Mouse (Mus musculus) MEL (cell line): Measurements from ENCODE around the gene Selenoo.

ENCODE experiments used
- BHLHE40 ChIP-seq: IDR thresholded peaks from 2 replicates; pipeline ENCODE4 v1.6.1; 2012; ENCODE audit warnings: low read depth, mild to moderate bottlenecking, inconsistent platforms, low read length, improper control_type of control experiment, borderline replicate concordance
- CTCF ChIP-seq, 3 experiments: IDR thresholded peaks in 2 of 3; conservative IDR thresholded peaks in 1 of 3; 2 replicates each; pipeline ENCODE4 v1.5.1; 2011 to 2012; ENCODE audit warnings: low read length in 3 of 3, low read depth in 2 of 3, mild to moderate bottlenecking in 2 of 3, improper control_type of control experiment in 1 of 3, inconsistent platforms in 1 of 3, mixed read lengths in 1 of 3, moderate library complexity in 1 of 3; ENCODE audit not compliant: control insufficient read depth in 1 of 3, insufficient read depth in 1 of 3, poor library complexity in 1 of 3, severe bottlenecking in 1 of 3
- EP300 ChIP-seq, 2 experiments: IDR thresholded peaks; 2 replicates each; pipeline ENCODE4 v1.6.1; 2011; ENCODE audit warnings: improper control_type of control experiment in 2 of 2, low read length in 2 of 2, low read depth in 1 of 2, mild to moderate bottlenecking in 1 of 2
- GATA1 ChIP-seq: IDR thresholded peaks from 2 replicates; pipeline ENCODE4 v1.6.1; 2011; ENCODE audit warnings: low read depth, low read length, improper control_type of control experiment
- HCFC1 ChIP-seq: IDR thresholded peaks from 2 replicates; pipeline ENCODE4 v1.6.1; 2012; ENCODE audit warnings: low read depth, mild to moderate bottlenecking, inconsistent platforms, low read length, improper control_type of control experiment, moderate library complexity
- MYB ChIP-seq: IDR thresholded peaks from 2 replicates; pipeline ENCODE4 v1.6.1; 2011; ENCODE audit warnings: mild to moderate bottlenecking, low read depth, low read length, improper control_type of control experiment
- POLR2A ChIP-seq, 2 experiments: IDR thresholded peaks; 2 replicates each; pipeline ENCODE4 v1.6.1; 2011 to 2012; ENCODE audit warnings: low read length in 2 of 2, mild to moderate bottlenecking in 2 of 2, control low read depth in 1 of 2, improper control_type of control experiment in 1 of 2, low read depth in 1 of 2, moderate library complexity in 1 of 2; ENCODE audit not compliant: control insufficient read depth in 1 of 2, insufficient read depth in 1 of 2, poor library complexity in 1 of 2
- TAL1 ChIP-seq: IDR thresholded peaks from 2 replicates; pipeline ENCODE4 v1.6.1; 2012; ENCODE audit warnings: mild to moderate bottlenecking, inconsistent platforms, low read length, moderate library complexity, mixed read lengths
- TCF12 ChIP-seq: IDR thresholded peaks from 2 replicates; pipeline ENCODE4 v1.6.1; 2014; ENCODE audit warnings: low read depth, mild to moderate bottlenecking, inconsistent platforms, low read length, improper control_type of control experiment, moderate library complexity
- USF1 ChIP-seq: IDR thresholded peaks from 2 replicates; pipeline ENCODE4 v1.6.1; 2014; ENCODE audit warnings: low read depth, mild to moderate bottlenecking, inconsistent platforms, low read length, improper control_type of control experiment, moderate library complexity

DNA sequence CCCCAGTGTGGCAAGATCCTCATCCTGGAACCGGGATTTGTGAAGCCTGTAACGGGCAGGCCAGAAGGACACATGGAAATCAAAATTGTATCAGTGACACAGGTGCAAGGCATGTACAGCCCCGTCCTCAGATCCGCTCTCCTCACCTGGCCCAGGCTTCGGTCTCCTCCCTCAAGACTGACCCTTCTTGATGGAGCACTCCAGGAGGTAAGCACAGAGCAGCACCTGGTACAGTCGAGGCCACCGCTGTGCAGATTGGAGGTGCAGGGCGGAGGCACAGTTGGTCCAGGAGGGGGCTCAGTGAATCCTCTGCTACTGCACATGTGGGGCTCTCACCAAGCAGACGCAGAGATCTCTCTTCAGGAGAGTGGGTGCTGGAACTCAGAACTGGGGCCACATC, 36.5 kb downstream of the Selenoo start:
- TF ChIP-seq CTCF (IDR thresholded peaks at IDR 0.05 in 2 of 3, conservative IDR thresholded peaks at IDR 0.05 in 1 of 3; ENCODE audit: control insufficient read depth in 1 of 3, insufficient read depth in 1 of 3, low read depth in 2 of 3, low read length in 3 of 3, poor library complexity in 1 of 3, severe bottlenecking in 1 of 3) = no peak
- no peak for TF ChIP-seq EP300 (IDR thresholded peaks at IDR 0.05; ENCODE audit: low read depth in 1 of 2, low read length in 2 of 2)
- TF ChIP-seq GATA1 = no peak
- TF ChIP-seq HCFC1 = no peak
- TF ChIP-seq MYB = no peak
- no peak for TF ChIP-seq USF1
- no peak for TF ChIP-seq POLR2A (IDR thresholded peaks at IDR 0.05; ENCODE audit: control insufficient read depth in 1 of 2, insufficient read depth in 1 of 2, low read depth in 1 of 2, low read length in 2 of 2, poor library complexity in 1 of 2)
- no peak for TF ChIP-seq TAL1
- TF ChIP-seq BHLHE40 = no peak
- TF ChIP-seq TCF12 = no peak
